Mouse (Mus musculus) urinary bladder, postnatal 25 days (tissue): Measurements from ENCODE around the gene Kif6.
A peak's percentile ranks its signal among the peaks of the same experiment; 100 is the strongest.

ENCODE experiments used
- DNase-seq: peaks from one replicate; pipeline ENCODE4 v3.0.0; 2022; ENCODE audit warnings: low spot score

The Kif6 gene

GRCm38 (mm10) chr17:49737217-49737774 lies 122.4 kb downstream of the Kif6 start:
- DNase-seq = no peak

GRCm38 (mm10) chr17:49738351-49738750 lies 123.4 kb downstream of the Kif6 start:
- DNase-seq = no peak

- no peak for DNase-seq
Observed at GRCm38 (mm10) chr17:49739896-49740679, 125.2 kb downstream of the Kif6 start.

GRCm38 (mm10) chr17:49741172-49741571 lies 126.2 kb downstream of the Kif6 start:
- no peak for DNase-seq

- DNase-seq = no peak
Observed at GRCm38 (mm10) chr17:49741927-49742326, 127.0 kb downstream of the Kif6 start.

GRCm38 (mm10) chr17:49743580-49744463 lies 128.9 kb downstream of the Kif6 start:
- DNase-seq = no peak

GRCm38 (mm10) chr17:49750889-49751324 lies 136.0 kb downstream of the Kif6 start:
- no peak for DNase-seq

- no peak for DNase-seq
Observed at GRCm38 (mm10) chr17:49753874-49754273, 138.9 kb downstream of the Kif6 start.

- peak; percentile 9 for DNase-seq
Observed at GRCm38 (mm10) chr17:49756862-49757261, 141.9 kb downstream of the Kif6 start.

- no peak for DNase-seq
Observed at GRCm38 (mm10) chr17:49759047-49759446, 144.1 kb downstream of the Kif6 start.

GRCm38 (mm10) chr17:49761260-49761659 lies 146.3 kb downstream of the Kif6 start:
- DNase-seq = no peak

- no peak for DNase-seq
Observed at GRCm38 (mm10) chr17:49761838-49762237, 146.9 kb downstream of the Kif6 start.

- DNase-seq = no peak
Observed at GRCm38 (mm10) chr17:49764963-49765362, 150.0 kb downstream of the Kif6 start.

GRCm38 (mm10) chr17:49767717-49768370 lies 152.9 kb downstream of the Kif6 start:
- no peak for DNase-seq

GRCm38 (mm10) chr17:49771703-49772315 lies 156.9 kb downstream of the Kif6 start:
- no peak for DNase-seq

GRCm38 (mm10) chr17:49777115-49777839 lies 162.3 kb downstream of the Kif6 start:
- DNase-seq = no peak

GRCm38 (mm10) chr17:49779066-49779465 lies 164.1 kb downstream of the Kif6 start:
- no peak for DNase-seq

- no peak for DNase-seq
Observed at GRCm38 (mm10) chr17:49779576-49779975, 164.6 kb downstream of the Kif6 start.

GRCm38 (mm10) chr17:49785851-49786250 lies 170.9 kb downstream of the Kif6 start:
- DNase-seq = no peak

GRCm38 (mm10) chr17:49787351-49787750 lies 172.4 kb downstream of the Kif6 start:
- no peak for DNase-seq
